Mouse (Mus musculus): ENCODE measurements at regions not wholly inside any gene's neighbourhood (a gene's known extent, or its start where the extent isn't known, plus 50 kb on each side); places are given as distances from the start of the nearest gene placed in this dataset.
A peak's percentile ranks its signal among the peaks of the same experiment; 100 is the strongest.

DNA sequence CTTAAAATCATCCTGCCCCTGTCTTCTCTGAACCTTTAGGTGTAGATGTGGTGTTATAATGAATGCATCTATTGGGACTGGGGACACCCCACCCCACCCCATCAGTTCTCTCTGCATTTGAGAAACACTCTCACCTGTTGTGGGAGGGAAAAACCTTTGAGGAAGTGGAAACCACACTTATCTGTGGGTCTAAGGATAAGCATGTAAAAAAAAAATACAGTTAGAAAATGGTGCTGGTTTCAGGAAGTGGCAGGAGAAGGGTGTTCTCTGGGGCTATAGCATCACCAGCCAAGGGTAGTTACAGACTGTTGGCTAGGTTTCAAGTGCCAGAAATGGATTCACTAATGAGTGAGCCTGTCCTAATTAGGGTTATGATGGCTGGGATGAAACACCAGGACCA lies 91.1 kb upstream of the Rbm19 start:
- DNase-seq (ENCODE audit: low spot score): no peak

GRCm38 (mm10) chr5:120030904-120031303 lies 85.4 kb upstream of the Rbm19 start:
- no peak for DNase-seq (ENCODE audit: low spot score)

DNA sequence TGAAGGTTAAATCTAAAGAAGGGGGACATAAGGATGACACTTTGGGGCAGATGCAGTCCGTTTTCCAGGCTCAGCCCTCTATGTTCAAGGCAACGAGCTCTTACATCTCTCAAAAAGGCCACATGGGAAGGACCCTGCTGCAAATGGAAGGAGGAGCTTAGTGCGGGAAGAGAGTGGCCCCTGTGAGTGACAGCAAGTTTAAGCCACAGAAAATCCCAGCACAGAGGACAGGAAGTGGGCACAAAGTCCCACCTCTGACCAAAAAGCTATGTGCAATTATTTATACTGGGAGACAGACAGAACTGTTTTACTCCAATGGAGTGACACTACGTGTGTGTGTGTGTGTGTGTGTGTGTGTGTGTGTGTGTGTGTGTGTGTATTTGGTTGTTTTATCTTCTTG lies 84.7 kb upstream of the Rbm19 start:
- no peak for DNase-seq (ENCODE audit: low spot score)

DNA sequence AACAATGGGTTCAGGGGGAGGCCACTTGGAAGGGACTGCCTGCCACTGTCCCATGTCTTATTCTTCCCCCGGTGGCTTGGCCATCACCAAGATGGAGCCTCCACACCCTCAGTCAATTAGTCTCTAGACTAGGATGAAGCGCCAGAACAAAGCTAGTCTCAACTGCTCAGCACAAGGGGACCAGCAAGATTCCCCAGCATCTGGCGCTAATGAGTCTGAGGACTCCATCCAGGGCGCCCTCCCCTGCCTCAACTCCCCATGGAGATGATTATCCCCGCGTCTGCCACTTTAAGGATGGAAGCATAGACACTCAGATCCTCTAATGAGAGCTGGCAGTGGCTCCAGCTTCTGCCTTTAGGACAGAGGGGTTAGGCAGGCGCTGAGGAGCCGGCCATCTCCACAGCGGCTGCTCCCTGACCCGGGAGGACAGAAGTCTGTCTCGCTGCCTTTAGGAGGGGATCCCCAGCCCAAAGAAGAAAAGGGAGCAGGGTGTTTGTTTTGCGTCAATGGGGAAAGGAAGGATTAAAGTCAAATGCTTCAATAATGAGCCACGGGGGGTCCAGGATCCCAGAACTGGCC lies 81.7 kb upstream of the Rbm19 start:
- no peak for DNase-seq (ENCODE audit: low spot score)

GRCm38 (mm10) chr5:120035251-120035650 lies 81.0 kb upstream of the Rbm19 start:
- DNase-seq (ENCODE audit: low spot score): no peak

- DNase-seq (ENCODE audit: low spot score): no peak
Observed at GRCm38 (mm10) chr5:120037806-120038205, 78.5 kb upstream of the Rbm19 start.

GRCm38 (mm10) chr5:120043786-120044185 lies 72.5 kb upstream of the Rbm19 start:
- DNase-seq (ENCODE audit: low spot score): peak; percentile 43

- DNase-seq (ENCODE audit: low spot score): peak; percentile 19
Observed at GRCm38 (mm10) chr5:120049063-120049781, 67.0 kb upstream of the Rbm19 start.

GRCm38 (mm10) chr5:120050728-120051436 lies 65.4 kb upstream of the Rbm19 start:
- DNase-seq (ENCODE audit: low spot score): no peak

GRCm38 (mm10) chr5:120054498-120055167 lies 61.6 kb upstream of the Rbm19 start:
- no peak for DNase-seq (ENCODE audit: low spot score)

All from urinary bladder, postnatal 14 days (tissue).